Mouse (Mus musculus): Measurements from ENCODE around the gene Sash1. TPM values are rescaled to one million over a fixed set of nuclear protein-coding genes. Genes with fewer than 3 reads are reported as not detected.

The Sash1 gene
- polyA plus RNA-seq, 1 experiment, result 4.7 TPM

GRCm38 (mm10) chr10:8682900-8683299 lies 203.0 kb downstream of the Sash1 start:
- no peaks in the 10 kb centered on the region for H3K4me1 ChIP-seq (ENCODE audit: control insufficient read depth, insufficient read depth, low read length)
- WGBS, result 8% methylated on average over 4 of the region's 4 CpGs
- no peak overlapping the region for H3K27ac ChIP-seq (ENCODE audit: control insufficient read depth, insufficient read depth, low read depth, low read length, poor library complexity)
- no peak for TF ChIP-seq POLR2A (IDR thresholded peaks at IDR 0.05; ENCODE audit: borderline replicate concordance, control insufficient read depth, low read depth, low read length)
- TF ChIP-seq CTCF (IDR thresholded peaks at IDR 0.05; ENCODE audit: control insufficient read depth, insufficient read depth, low read length), result peak; percentile 36; the same call in 1 of the 2 replicates
- no peak overlapping the region for H3K4me3 ChIP-seq (replicated peaks; ENCODE audit: control insufficient read depth, low read depth, low read length)

DNA sequence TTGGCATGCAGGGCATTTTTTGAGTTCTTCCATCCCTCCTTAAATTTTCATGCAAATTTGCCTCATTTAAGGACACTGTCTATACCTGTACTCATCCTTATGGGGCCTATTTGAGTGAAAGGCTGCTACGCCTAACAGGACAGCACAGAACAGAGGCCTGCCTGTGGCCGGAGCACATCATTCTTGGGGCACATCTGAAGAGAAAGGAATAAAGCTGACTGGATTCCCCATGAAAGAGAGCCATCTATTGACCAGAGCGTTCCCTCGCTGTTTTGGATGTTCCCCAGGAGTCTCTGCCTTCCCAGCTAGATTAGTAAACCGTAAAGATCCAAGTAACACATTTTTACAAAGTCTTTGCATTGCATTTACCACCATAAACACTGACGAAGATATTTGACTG lies 203.5 kb downstream of the Sash1 start:
- H3K4me1 ChIP-seq (ENCODE audit: control insufficient read depth, insufficient read depth, low read length), result no peaks in the 10 kb centered on the region
- 80% methylated on average over 6 of the region's 6 CpGs for WGBS
- no peak overlapping the region for H3K27ac ChIP-seq (ENCODE audit: control insufficient read depth, insufficient read depth, low read depth, low read length, poor library complexity)
- H3K4me3 ChIP-seq (replicated peaks; ENCODE audit: control insufficient read depth, low read depth, low read length), result no peak overlapping the region
- no peak for TF ChIP-seq CTCF (IDR thresholded peaks at IDR 0.05; ENCODE audit: control insufficient read depth, insufficient read depth, low read length)
- TF ChIP-seq POLR2A (IDR thresholded peaks at IDR 0.05; ENCODE audit: borderline replicate concordance, control insufficient read depth, low read depth, low read length), result no peak

DNA sequence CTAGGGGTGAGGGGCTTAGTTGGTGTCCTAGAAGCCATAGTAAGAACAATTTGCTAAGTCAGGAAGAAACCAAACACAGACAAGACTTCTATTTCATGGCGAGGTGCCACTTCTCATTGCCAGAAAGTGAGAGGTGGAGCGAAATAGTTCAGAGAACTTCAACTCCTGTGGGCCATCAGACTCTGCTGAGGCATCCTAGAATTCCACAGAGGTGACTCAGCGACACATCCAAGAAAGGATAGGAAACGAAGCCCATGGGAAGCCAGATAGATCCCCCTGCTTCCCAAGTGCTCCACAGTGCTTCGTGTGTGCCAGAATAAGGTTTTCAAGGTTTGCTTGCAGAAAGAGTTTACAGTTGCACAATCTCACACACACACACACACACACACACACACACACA lies 209.1 kb downstream of the Sash1 start:
- no peak overlapping the region for H3K27ac ChIP-seq (ENCODE audit: control insufficient read depth, insufficient read depth, low read depth, low read length, poor library complexity)
- no peak for TF ChIP-seq CTCF (IDR thresholded peaks at IDR 0.05; ENCODE audit: control insufficient read depth, insufficient read depth, low read length)
- no peak for TF ChIP-seq POLR2A (IDR thresholded peaks at IDR 0.05; ENCODE audit: borderline replicate concordance, control insufficient read depth, low read depth, low read length)
- no peaks in the 10 kb centered on the region for H3K4me1 ChIP-seq (ENCODE audit: control insufficient read depth, insufficient read depth, low read length)
- no peak overlapping the region for H3K4me3 ChIP-seq (replicated peaks; ENCODE audit: control insufficient read depth, low read depth, low read length)
- 72% methylated on average over 5 of the region's 5 CpGs for WGBS

Data from bone marrow, adult 2 months (tissue).